Mouse (Mus musculus) intestine, embryonic 14.5 days (tissue): ENCODE measurements around the gene Gm10272. TPM values are rescaled to one million over a fixed set of nuclear protein-coding genes. Genes with fewer than 3 reads are reported as not detected.
"Not testable (repeated sequence)": the region's sequence is repeated elsewhere in the genome, so short reads cannot be mapped to it uniquely, and the experiment has no call there.

Source experiments
- ATAC-seq: fragments of 200-750 bp; cut with Nextera tagmentation; replicated peaks from 2 replicates; pipeline ENCODE4 v1.8.0; 2017; ENCODE audit warnings: low read depth, moderate number of reproducible peaks, moderate TSS enrichment, moderate library complexity; ENCODE audit not compliant: low FRiP score, low TSS enrichment
- DNase-seq: peaks from one replicate; pipeline ENCODE4 v3.0.0-alpha.2; 2018; ENCODE audit warnings: low spot score
- H3K27ac ChIP-seq: fragments of 300-500 bp; sonication (generic); 2 replicates; pipeline ENCODE4 v1.5.1; 2014; ENCODE audit warnings: low read depth, mild to moderate bottlenecking, control low read depth
- H3K27me3 ChIP-seq: fragments of 300-500 bp; sonication (generic); replicated peaks from 2 replicates; pipeline ENCODE4 v1.6.1; 2014; ENCODE audit warnings: low read length, control low read depth; ENCODE audit not compliant: control insufficient read depth, insufficient read depth
- H3K36me3 ChIP-seq: fragments of 300-500 bp; sonication (generic); 2 replicates; pipeline ENCODE4 v1.6.1; 2014; ENCODE audit warnings: low read length, control low read depth; ENCODE audit not compliant: control insufficient read depth, insufficient read depth
- H3K4me1 ChIP-seq: fragments of 300-500 bp; sonication (generic); replicated peaks from 2 replicates; pipeline ENCODE4 v1.6.1; 2014; ENCODE audit warnings: low read length, control low read depth, mixed read lengths; ENCODE audit not compliant: control insufficient read depth, insufficient read depth
- H3K4me2 ChIP-seq: fragments of 300-500 bp; sonication (generic); 2 replicates; pipeline ENCODE4 v1.6.1; 2014; ENCODE audit warnings: low read length
- H3K4me3 ChIP-seq: fragments of 300-500 bp; sonication (generic); 2 replicates; pipeline ENCODE4 v1.5.1; 2014; ENCODE audit warnings: low read depth, low read length, control low read depth, mixed read lengths
- H3K9ac ChIP-seq: fragments of 300-500 bp; sonication (generic); 2 replicates; pipeline ENCODE4 v1.6.1; 2014; ENCODE audit warnings: mild to moderate bottlenecking, low read length
- H3K9me3 ChIP-seq: fragments of 300-500 bp; sonication (generic); 2 replicates; pipeline ENCODE4 v1.6.1; 2016; ENCODE audit warnings: low read length, control low read depth; ENCODE audit not compliant: control insufficient read depth
- WGBS: fragments of 180-500 bp; shearing (Covaris S2); extraction: QIAGEN DNeasy Blood & Tissue Kit; methylation state at CpG from one replicate; pipeline ENCODE4 v1.1.7; 2014; 5-methylcytosine and 5-hydroxymethylcytosine counted together
- polyA plus RNA-seq: library from polyadenylated mRNA; unstranded; fragments of >200 nt; fragmentation: Nextera tagmentation; extraction: Ambion mirVana; gene quantifications from 2 replicates; pipeline ENCODE4 v1.2.1, GENCODE M21; 2014

Gene Gm10272
- polyA plus RNA-seq, 1 experiment from 2014 or later: not detected

DNA sequence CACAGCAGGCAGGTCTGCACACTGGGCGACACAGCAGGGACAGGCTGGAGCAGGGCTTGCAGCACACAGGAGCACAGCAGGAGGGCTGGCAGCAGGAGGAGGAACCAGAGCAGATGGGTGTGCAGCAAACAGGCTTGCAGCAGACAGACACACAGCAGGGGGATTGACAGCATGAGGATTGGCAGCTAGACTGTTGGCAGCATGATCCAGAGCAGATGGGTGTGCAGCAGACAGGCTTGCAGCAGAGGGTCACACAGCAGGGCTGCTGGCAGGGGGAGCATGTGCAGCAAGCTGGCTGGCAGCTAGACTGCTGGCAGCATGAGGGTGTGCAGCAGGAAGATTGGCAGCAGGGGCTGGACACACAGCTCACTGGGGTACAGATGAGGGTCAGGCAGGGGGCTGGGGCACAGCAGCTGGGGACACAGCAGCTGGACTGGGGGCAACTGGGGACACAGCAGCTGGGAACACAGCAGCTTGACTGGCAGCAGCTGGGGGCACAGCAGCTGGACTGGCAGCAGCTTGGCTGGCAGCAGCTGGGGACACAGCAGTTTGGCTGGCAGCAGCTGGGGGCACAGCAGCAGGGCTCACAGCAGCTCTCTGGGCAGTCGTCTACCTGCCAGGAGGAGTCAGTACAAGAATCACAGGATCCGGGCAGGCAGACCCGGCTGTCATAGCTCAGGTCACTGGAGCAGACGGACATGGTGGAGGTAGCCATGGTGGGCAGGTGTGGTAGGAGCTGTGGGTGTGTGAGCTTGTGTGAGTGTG lies 35.7 kb downstream of the Gm10272 start, which contains the start of gene Gm18596:
Gene Gm18596 (minus strand): TSS at position 715 of the 765 bp plus-strand sequence.
- not testable (repeated sequence) for H3K4me1 ChIP-seq, H3K4me3 ChIP-seq, H3K4me2 ChIP-seq, H3K9ac ChIP-seq, ATAC-seq, DNase-seq, H3K9me3 ChIP-seq, H3K27ac ChIP-seq, H3K27me3 ChIP-seq, H3K36me3 ChIP-seq
- WGBS: 55% methylated on average over 4 of the region's 5 CpGs

DNA sequence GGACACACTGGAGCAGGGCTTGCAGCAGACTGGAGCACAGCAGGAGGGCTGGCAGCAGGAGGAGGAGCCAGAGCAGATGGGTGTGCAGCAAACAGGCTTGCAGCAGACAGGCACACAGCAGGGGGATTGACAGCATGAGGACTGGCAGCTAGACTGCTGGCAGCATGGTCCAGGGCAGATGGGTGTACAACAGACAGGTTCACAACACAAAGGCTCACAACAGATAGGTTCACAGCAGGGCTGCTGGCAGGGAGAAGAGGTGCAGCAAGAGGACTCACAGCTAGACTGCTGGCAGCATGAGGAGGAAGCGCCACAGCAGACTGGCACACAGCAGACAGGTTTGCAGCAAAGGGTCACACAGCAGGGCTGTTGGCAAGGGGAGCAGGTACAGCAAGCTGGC lies 44.3 kb downstream of the Gm10272 start:
- H3K9me3 ChIP-seq, H3K4me3 ChIP-seq, H3K36me3 ChIP-seq, H3K27ac ChIP-seq, H3K9ac ChIP-seq, DNase-seq, H3K4me1 ChIP-seq, H3K27me3 ChIP-seq, H3K4me2 ChIP-seq, ATAC-seq: not testable (repeated sequence)
- WGBS: 72% methylated on average over 1 of the region's 1 CpGs

DNA sequence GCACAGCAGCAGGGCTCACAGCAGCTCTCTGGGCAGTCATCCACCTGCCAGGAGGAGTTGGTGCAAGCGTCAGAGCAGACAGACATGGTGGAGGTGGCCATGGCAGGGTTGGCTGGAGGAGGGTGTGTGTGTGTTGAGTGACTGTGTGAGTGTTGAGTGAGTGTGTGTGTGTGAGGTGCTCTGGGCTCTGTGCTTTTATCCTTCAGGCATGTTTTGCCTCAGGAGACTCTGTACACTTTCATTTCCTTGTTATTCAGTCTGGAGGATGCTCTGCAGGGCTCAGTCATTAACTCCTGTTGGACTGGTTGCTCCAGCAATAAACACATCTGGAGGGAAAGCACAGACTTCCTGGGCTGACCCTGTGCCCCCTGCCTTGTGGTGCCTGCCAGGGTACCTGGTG lies 44.8 kb downstream of the Gm10272 start, which contains the start of gene Gm9736:
Gene Gm9736 (minus strand): TSS at position 101 of the 400 bp plus-strand sequence.
- H3K4me3 ChIP-seq, DNase-seq, H3K4me2 ChIP-seq, H3K4me1 ChIP-seq, H3K27ac ChIP-seq, H3K36me3 ChIP-seq, ATAC-seq, H3K9me3 ChIP-seq, H3K27me3 ChIP-seq, H3K9ac ChIP-seq: not testable (repeated sequence)
- 57% methylated on average over 1 of the region's 1 CpGs for WGBS

DNA sequence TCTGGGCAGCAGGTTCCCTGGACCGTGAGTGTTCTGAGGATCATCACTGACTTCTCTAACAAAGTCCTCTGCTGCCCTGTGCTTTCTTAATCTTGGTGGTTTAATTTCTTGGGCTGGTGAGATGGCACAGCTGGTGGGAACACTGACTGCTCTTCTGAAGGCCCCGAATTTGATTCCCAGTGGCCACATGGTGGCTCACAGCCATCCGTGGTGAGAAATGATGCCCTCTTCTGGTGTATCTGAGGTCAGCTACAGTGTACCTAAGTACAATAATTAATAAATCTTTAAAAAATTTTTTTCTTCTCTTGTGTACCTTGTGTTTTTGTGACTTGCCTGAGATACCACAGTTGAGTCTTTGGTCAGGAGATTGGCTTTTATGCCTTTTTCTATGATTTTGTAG lies 45.9 kb downstream of the Gm10272 start:
- ATAC-seq, H3K9me3 ChIP-seq, H3K27ac ChIP-seq, H3K4me1 ChIP-seq, H3K4me2 ChIP-seq, H3K27me3 ChIP-seq, H3K4me3 ChIP-seq, H3K9ac ChIP-seq, H3K36me3 ChIP-seq, DNase-seq: not testable (repeated sequence)
- WGBS: 66% methylated on average over 3 of the region's 3 CpGs

DNA sequence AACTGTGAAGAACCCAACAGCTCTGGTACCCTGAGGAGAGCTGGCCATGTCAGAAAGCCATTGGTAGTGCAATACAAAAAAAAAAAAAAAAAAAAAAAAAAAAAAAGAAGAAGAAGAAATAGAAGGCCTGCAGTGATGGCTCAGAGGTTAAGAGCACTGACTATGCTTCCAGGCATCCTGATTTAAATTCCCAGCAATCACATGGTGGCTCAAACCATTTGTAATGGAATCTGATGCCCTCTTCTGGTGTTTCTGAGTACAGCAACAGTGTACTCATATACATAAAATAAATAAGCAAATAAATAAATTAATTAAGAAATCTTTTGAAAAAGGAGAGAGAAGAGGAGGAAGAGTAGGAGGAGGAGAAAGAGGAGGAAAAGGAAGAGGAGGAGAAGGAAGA lies 47.0 kb downstream of the Gm10272 start:
- H3K4me2 ChIP-seq: no peak overlapping the region
- no peak for ATAC-seq
- H3K27ac ChIP-seq: no peak overlapping the region
- H3K27me3 ChIP-seq: no peaks in the 10 kb centered on the region
- H3K9me3 ChIP-seq: no peaks in the 10 kb centered on the region
- no peaks in the 10 kb centered on the region for H3K36me3 ChIP-seq
- DNase-seq: no peak
- no peak overlapping the region for H3K9ac ChIP-seq
- no peaks in the 10 kb centered on the region for H3K4me1 ChIP-seq
- H3K4me3 ChIP-seq: no peak overlapping the region

Other genes starting within 250 kb of the Gm10272 start
- 39.1 and 41.0 TPM in 2 replicates for gene Fam207a, start 190.8 kb upstream of the Gm10272 start, polyA plus RNA-seq
- 1.9 and 3.1 TPM in 2 replicates for gene Itgb2, start 176.4 kb upstream of the Gm10272 start, polyA plus RNA-seq
- gene Pttg1ip, start 124.9 kb upstream of the Gm10272 start, polyA plus RNA-seq: 155 and 156 TPM in 2 replicates
- gene Sumo3, start 100.5 kb upstream of the Gm10272 start, polyA plus RNA-seq: 314 and 336 TPM in 2 replicates
- 2.0 TPM in 1 of 2 replicates, not detected in the other for gene Gm49325, start 100.4 kb upstream of the Gm10272 start, polyA plus RNA-seq
- gene Ube2g2, start 84.4 kb upstream of the Gm10272 start, polyA plus RNA-seq: 46.7 and 48.5 TPM in 2 replicates
- gene Tspear, start 20.1 kb upstream of the Gm10272 start, polyA plus RNA-seq: 0.62 and 1.2 TPM in 2 replicates
- not detected in 2 replicates for gene Gm19402, start 15.9 kb upstream of the Gm10272 start, polyA plus RNA-seq
- gene Gm9508, start 9.4 kb upstream of the Gm10272 start, polyA plus RNA-seq: not detected in 2 replicates
- not detected in 2 replicates for gene Gm10024, start 4.8 kb downstream of the Gm10272 start, polyA plus RNA-seq
- not detected in 2 replicates for gene Gm10142, start 9.2 kb downstream of the Gm10272 start, polyA plus RNA-seq
- gene Krtap12-1, start 14.0 kb downstream of the Gm10272 start, polyA plus RNA-seq: not detected in 2 replicates
- gene Gm10100, start 19.9 kb downstream of the Gm10272 start, polyA plus RNA-seq: not detected in 2 replicates
- gene Gm18596, start 36.0 kb downstream of the Gm10272 start, polyA plus RNA-seq: not detected in 2 replicates
- gene Gm9736, start 44.7 kb downstream of the Gm10272 start, polyA plus RNA-seq: not detected in 2 replicates
- gene Gm3233, start 53.1 kb downstream of the Gm10272 start, polyA plus RNA-seq: not detected in 2 replicates
- gene Gm3238, start 64.7 kb downstream of the Gm10272 start, polyA plus RNA-seq: not detected in 2 replicates
- gene Gm7138, start 70.3 kb downstream of the Gm10272 start, polyA plus RNA-seq: not detected in 2 replicates
- gene Gm3250, start 75.9 kb downstream of the Gm10272 start, polyA plus RNA-seq: not detected in 2 replicates
- not detected in 2 replicates for gene Gm7137, start 81.6 kb downstream of the Gm10272 start, polyA plus RNA-seq
- gene Gm9639, start 88.5 kb downstream of the Gm10272 start, polyA plus RNA-seq: not detected in 2 replicates
- not detected in 2 replicates for gene Gm19668, start 92.5 kb downstream of the Gm10272 start, polyA plus RNA-seq
- gene Gm9507, start 105.2 kb downstream of the Gm10272 start, polyA plus RNA-seq: not detected in 2 replicates
- not detected in 2 replicates for gene Gm2696, start 108.1 kb downstream of the Gm10272 start, polyA plus RNA-seq
- gene Krtap10-4, start 120.5 kb downstream of the Gm10272 start, polyA plus RNA-seq: not detected in 2 replicates
- gene Krtap10-10, start 129.3 kb downstream of the Gm10272 start, polyA plus RNA-seq: not detected in 2 replicates
- not detected in 2 replicates for gene Gm36176, start 140.2 kb downstream of the Gm10272 start, polyA plus RNA-seq
- gene Gm10318, start 146.2 kb downstream of the Gm10272 start, polyA plus RNA-seq: not detected in 2 replicates
- gene Gm3285, start 155.3 kb downstream of the Gm10272 start, polyA plus RNA-seq: not detected in 2 replicates
- 3.9 and 4.2 TPM in 2 replicates for gene Lrrc3, start 195.9 kb downstream of the Gm10272 start, polyA plus RNA-seq